Mouse (Mus musculus) lung, embryonic 16.5 days (tissue): ENCODE measurements around the gene Dlk1. TPM values are rescaled to one million over a fixed set of nuclear protein-coding genes. Genes with fewer than 3 reads are reported as not detected.
A peak's percentile ranks its signal among the peaks of the same experiment; 100 is the strongest.

Experiments used
- ATAC-seq: fragments of 200-750 bp; cut with Nextera tagmentation; 2 replicates; pipeline ENCODE4 v1.8.0; 2017; ENCODE audit warnings: low read depth, mild to moderate bottlenecking, moderate library complexity
- H3K27ac ChIP-seq: fragments of 300-500 bp; sonication (generic); 2 replicates; pipeline ENCODE4 v1.5.1; 2014; ENCODE audit warnings: mild to moderate bottlenecking, control low read depth, low read length
- H3K27me3 ChIP-seq: fragments of 300-500 bp; sonication (generic); 2 replicates; pipeline ENCODE4 v1.6.1; 2014; ENCODE audit warnings: low read depth, low read length, mixed read lengths; ENCODE audit not compliant: control insufficient read depth, insufficient read depth
- H3K36me3 ChIP-seq: fragments of 300-500 bp; sonication (generic); 2 replicates; pipeline ENCODE4 v1.6.1; 2014; ENCODE audit warnings: low read length; ENCODE audit not compliant: control insufficient read depth, insufficient read depth
- H3K4me1 ChIP-seq: fragments of 300-500 bp; sonication (generic); replicated peaks from 2 replicates; pipeline ENCODE4 v1.6.1; 2014; ENCODE audit warnings: low read length, mixed read lengths; ENCODE audit not compliant: control insufficient read depth, insufficient read depth
- H3K4me2 ChIP-seq: fragments of 300-500 bp; sonication (generic); 2 replicates; pipeline ENCODE4 v1.6.1; 2014; ENCODE audit warnings: low read depth, low read length, control low read depth
- H3K4me3 ChIP-seq: fragments of 300-500 bp; sonication (generic); 2 replicates; pipeline ENCODE4 v1.5.1; 2014; ENCODE audit warnings: mild to moderate bottlenecking, low read length, control low read depth
- H3K9ac ChIP-seq: fragments of 300-500 bp; sonication (generic); 2 replicates; pipeline ENCODE4 v1.6.1; 2014; ENCODE audit warnings: low read length, control low read depth
- H3K9me3 ChIP-seq: fragments of 300-500 bp; sonication (generic); 2 replicates; pipeline ENCODE4 v1.6.1; 2016; ENCODE audit warnings: low read length; ENCODE audit not compliant: control insufficient read depth
- WGBS: fragments of 180-500 bp; shearing (Covaris S2); extraction: QIAGEN DNeasy Blood & Tissue Kit; methylation state at CpG from one replicate; pipeline ENCODE4 v1.1.7; 2014; 5-methylcytosine and 5-hydroxymethylcytosine counted together
- polyA plus RNA-seq: library from polyadenylated mRNA; unstranded; fragments of >200 nt; fragmentation: Nextera tagmentation; extraction: Ambion mirVana; gene quantifications from 2 replicates; pipeline ENCODE4 v1.2.1, GENCODE M21; 2015

Gene Dlk1
- polyA plus RNA-seq, 1 experiment from 2014 or later: 702 TPM

- no peak for ATAC-seq
- Histone ChIP-seq H3K27ac (no peak overlapping the region), H3K4me1 (peaks cover 44% of the 10 kb centered on the region), H3K36me3 (no peaks in the 10 kb centered on the region), H3K9ac (no peak overlapping the region), H3K4me3 (no peak overlapping the region), H3K27me3 (no peaks in the 10 kb centered on the region), H3K9me3 (no peaks in the 10 kb centered on the region), H3K4me2 (peak overlapping the region; percentile 15)
- WGBS: 13% methylated on average over 18 of the region's 18 CpGs
Measured at GRCm38 (mm10) chr12:109446236-109446941, 6.2 kb upstream of the Dlk1 start.

- ATAC-seq: peak; percentile 50
- Histone ChIP-seq H3K4me3 (peak overlapping the region; percentile 36), H3K9ac (peak overlapping the region; percentile 62), H3K9me3 (no peaks in the 10 kb centered on the region), H3K36me3 (no peaks in the 10 kb centered on the region), H3K4me1 (peaks cover 43% of the 10 kb centered on the region), H3K27ac (peak overlapping the region; percentile 89), H3K27me3 (peaks cover 19% of the 10 kb centered on the region), H3K4me2 (peak overlapping the region; percentile 69)
- WGBS: under 1% methylated on average over 27 of the region's 30 CpGs
Measured at GRCm38 (mm10) chr12:109449421-109450411, 2.9 kb upstream of the Dlk1 start.

- Histone ChIP-seq H3K27ac (peak overlapping the region; percentile 41), H3K36me3 (no peaks in the 10 kb centered on the region), H3K4me3 (peak overlapping the region; percentile 58), H3K4me2 (peak overlapping the region; percentile 95), H3K9me3 (no peaks in the 10 kb centered on the region), H3K9ac (peak overlapping the region; percentile 78), H3K4me1 (peaks cover 41% of the 10 kb centered on the region), H3K27me3 (peaks cover 19% of the 10 kb centered on the region)
- peak; percentile 53 for ATAC-seq
- WGBS: 1% methylated on average over 67 of the region's 96 CpGs
Measured at GRCm38 (mm10) chr12:109453065-109453997, 708 bp downstream of the Dlk1 start.

- WGBS: 30% methylated on average over 13 of the region's 13 CpGs
- Histone ChIP-seq H3K36me3 (no peaks in the 10 kb centered on the region), H3K9me3 (no peaks in the 10 kb centered on the region), H3K4me2 (peak overlapping the region; percentile 95), H3K4me3 (peak overlapping the region; percentile 58), H3K9ac (peak overlapping the region; percentile 78), H3K4me1 (peaks cover 43% of the 10 kb centered on the region), H3K27ac (0 out of 2 replicates have a peak overlapping the region, but pooled peaks have one; percentile 23), H3K27me3 (peaks cover 19% of the 10 kb centered on the region)
- ATAC-seq: no peak
Measured at GRCm38 (mm10) chr12:109454137-109454536, 1.5 kb downstream of the Dlk1 start.

GRCm38 (mm10) chr12:109456531-109457202, 4.0 kb downstream of the Dlk1 start:
- Histone ChIP-seq H3K27me3 (peaks cover 25% of the 10 kb centered on the region), H3K4me1 (peaks cover 34% of the 10 kb centered on the region), H3K9ac (0 out of 2 replicates have a peak overlapping the region, but pooled peaks have one; percentile 21), H3K9me3 (no peaks in the 10 kb centered on the region), H3K27ac (no peak overlapping the region; the same call in 1 of the 2 replicates), H3K36me3 (no peaks in the 10 kb centered on the region), H3K4me3 (no peak overlapping the region), H3K4me2 (peak overlapping the region; percentile 95; the same call in 1 of the 2 replicates)
- ATAC-seq: no peak
- WGBS: 24% methylated on average over 9 of the region's 9 CpGs

- 40% methylated on average over 8 of the region's 8 CpGs for WGBS
- Histone ChIP-seq H3K4me2 (no peak overlapping the region), H3K4me1 (peaks cover 30% of the 10 kb centered on the region), H3K27ac (no peak overlapping the region), H3K36me3 (no peaks in the 10 kb centered on the region), H3K27me3 (peaks cover 16% of the 10 kb centered on the region), H3K9ac (no peak overlapping the region), H3K9me3 (no peaks in the 10 kb centered on the region), H3K4me3 (no peak overlapping the region)
- ATAC-seq: no peak
Measured at GRCm38 (mm10) chr12:109457836-109458235, 5.2 kb downstream of the Dlk1 start.

GRCm38 (mm10) chr12:109458896-109459295, 6.3 kb downstream of the Dlk1 start:
- Histone ChIP-seq H3K36me3 (no peaks in the 10 kb centered on the region), H3K9ac (no peak overlapping the region), H3K27me3 (peaks cover 6% of the 10 kb centered on the region), H3K4me3 (no peak overlapping the region), H3K27ac (no peak overlapping the region; the same call in 1 of the 2 replicates), H3K4me1 (peaks cover 26% of the 10 kb centered on the region), H3K9me3 (no peaks in the 10 kb centered on the region), H3K4me2 (no peak overlapping the region)
- ATAC-seq: peak; percentile 10; the same call in 1 of the 2 replicates
- 29% methylated on average over 10 of the region's 10 CpGs for WGBS
